Mouse (Mus musculus): ENCODE data around the gene Pzp. TPM values are rescaled to one million over a fixed set of nuclear protein-coding genes. Genes with fewer than 3 reads are reported as not detected.

Pzp gene
- polyA plus RNA-seq (2014; fragmentation: Nextera tagmentation; extraction: Ambion mirVana) = not detected in 2 replicates

DNA sequence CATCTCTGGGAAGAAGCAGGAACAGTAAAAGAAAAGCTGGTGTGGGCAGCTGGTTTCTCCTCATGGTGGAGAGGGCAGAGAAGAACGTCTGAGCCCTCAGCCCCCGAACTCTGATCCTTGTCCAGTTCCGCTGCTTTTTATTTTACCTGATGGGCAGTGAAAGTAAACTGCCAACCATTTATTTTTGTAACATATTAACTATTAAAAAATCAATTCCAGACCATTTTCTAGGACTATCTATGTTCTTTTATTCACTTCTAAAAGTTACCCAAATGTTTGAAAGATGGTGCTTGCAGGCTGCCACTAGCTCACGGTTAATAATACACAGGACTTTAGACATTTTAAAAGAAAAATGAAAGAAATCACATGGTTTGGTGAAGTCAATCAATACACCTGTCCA, at the start of gene Pzp:
Gene Pzp (minus strand): TSS at position 120 of the 400 bp plus-strand sequence.
- Histone ChIP-seq H3K36me3 (ENCODE audit: control insufficient read depth, insufficient read depth, low read length) (no peaks in the 10 kb centered on the region), H3K4me2 (no peak within 1 kb of the TSS), H3K27ac (ENCODE audit: low read depth, low read length) (no peak within 1 kb of the TSS), H3K9me3 (ENCODE audit: control insufficient read depth, low read length) (no peaks in the 10 kb centered on the region; the same call in 1 of the 2 replicates), H3K9ac (ENCODE audit: low read length) (no peak within 1 kb of the TSS), H3K4me3 (ENCODE audit: low read depth, low read length) (no peak within 1 kb of the TSS), H3K27me3 (ENCODE audit: control insufficient read depth, insufficient read depth, low read length) (no peaks in the 10 kb centered on the region), H3K4me1 (ENCODE audit: control insufficient read depth, insufficient read depth, low read length) (no peaks in the 10 kb centered on the region)
- 85% methylated on average over 4 of the region's 4 CpGs for WGBS
- no peak for ATAC-seq (ENCODE audit: low FRiP score)
- no peak for DNase-seq (ENCODE audit: low spot score, missing footprints)

DNA sequence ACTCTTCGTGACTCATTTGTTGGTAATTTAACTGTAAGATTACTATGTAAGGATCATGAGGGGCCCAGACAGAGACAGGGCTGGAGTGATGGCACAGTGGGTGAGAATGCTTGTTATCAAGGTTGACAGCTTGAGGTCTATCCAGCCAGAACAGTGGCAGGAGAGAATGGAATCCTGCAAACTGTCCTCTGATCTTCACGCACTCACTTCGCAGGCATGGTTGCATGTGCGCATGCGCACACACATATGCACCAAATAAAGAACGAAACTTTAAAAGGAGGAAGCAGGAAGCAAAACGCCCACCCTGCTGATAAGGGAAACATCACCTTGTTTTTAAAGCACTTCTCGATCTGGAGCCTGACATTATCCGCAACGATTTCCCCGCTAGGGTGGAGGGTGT, 40.1 kb upstream of the Pzp start:
- H3K4me2 ChIP-seq = no peak overlapping the region
- no peak overlapping the region for H3K27ac ChIP-seq (ENCODE audit: low read depth, low read length)
- no peaks in the 10 kb centered on the region for H3K27me3 ChIP-seq (ENCODE audit: control insufficient read depth, insufficient read depth, low read length)
- H3K9me3 ChIP-seq (ENCODE audit: control insufficient read depth, low read length) = no peaks in the 10 kb centered on the region
- no peak overlapping the region for H3K9ac ChIP-seq (ENCODE audit: low read length)
- no peak for ATAC-seq (ENCODE audit: low FRiP score)
- H3K4me3 ChIP-seq (ENCODE audit: low read depth, low read length) = no peak overlapping the region
- H3K36me3 ChIP-seq (ENCODE audit: control insufficient read depth, insufficient read depth, low read length) = no peaks in the 10 kb centered on the region
- 95% methylated on average over 11 of the region's 11 CpGs for WGBS
- DNase-seq (ENCODE audit: low spot score, missing footprints) = no peak
- no peaks in the 10 kb centered on the region for H3K4me1 ChIP-seq (ENCODE audit: control insufficient read depth, insufficient read depth, low read length)

DNA sequence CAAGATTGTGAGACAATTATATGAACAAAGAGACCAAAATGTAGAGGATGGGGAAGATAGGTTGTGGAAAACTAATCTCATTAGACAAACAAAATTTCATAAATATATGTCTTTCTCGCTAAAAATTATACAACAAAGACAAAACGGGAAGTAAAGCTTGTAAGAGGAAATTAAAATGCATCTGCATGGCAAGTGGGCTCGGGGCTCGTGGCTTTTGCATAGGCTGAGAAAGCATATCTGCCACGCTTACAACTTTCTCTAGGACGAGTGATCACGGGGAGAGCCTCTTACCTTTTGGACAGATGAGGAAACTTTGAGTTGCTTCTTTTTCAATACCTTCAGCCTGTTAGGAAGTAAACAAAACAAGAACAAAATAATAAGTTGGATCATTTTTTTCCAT, 27.5 kb upstream of the Pzp start:
- Histone ChIP-seq H3K36me3 (ENCODE audit: control insufficient read depth, insufficient read depth, low read length) (no peaks in the 10 kb centered on the region), H3K9me3 (ENCODE audit: control insufficient read depth, low read length) (no peaks in the 10 kb centered on the region), H3K27ac (ENCODE audit: low read depth, low read length) (no peak overlapping the region), H3K4me1 (ENCODE audit: control insufficient read depth, insufficient read depth, low read length) (no peaks in the 10 kb centered on the region), H3K9ac (ENCODE audit: low read length) (no peak overlapping the region), H3K27me3 (ENCODE audit: control insufficient read depth, insufficient read depth, low read length) (no peaks in the 10 kb centered on the region), H3K4me2 (no peak overlapping the region), H3K4me3 (ENCODE audit: low read depth, low read length) (no peak overlapping the region)
- DNase-seq (ENCODE audit: low spot score, missing footprints) (no peak), ATAC-seq (ENCODE audit: low FRiP score) (no peak)
- 95% methylated on average over 7 of the region's 7 CpGs for WGBS

DNA sequence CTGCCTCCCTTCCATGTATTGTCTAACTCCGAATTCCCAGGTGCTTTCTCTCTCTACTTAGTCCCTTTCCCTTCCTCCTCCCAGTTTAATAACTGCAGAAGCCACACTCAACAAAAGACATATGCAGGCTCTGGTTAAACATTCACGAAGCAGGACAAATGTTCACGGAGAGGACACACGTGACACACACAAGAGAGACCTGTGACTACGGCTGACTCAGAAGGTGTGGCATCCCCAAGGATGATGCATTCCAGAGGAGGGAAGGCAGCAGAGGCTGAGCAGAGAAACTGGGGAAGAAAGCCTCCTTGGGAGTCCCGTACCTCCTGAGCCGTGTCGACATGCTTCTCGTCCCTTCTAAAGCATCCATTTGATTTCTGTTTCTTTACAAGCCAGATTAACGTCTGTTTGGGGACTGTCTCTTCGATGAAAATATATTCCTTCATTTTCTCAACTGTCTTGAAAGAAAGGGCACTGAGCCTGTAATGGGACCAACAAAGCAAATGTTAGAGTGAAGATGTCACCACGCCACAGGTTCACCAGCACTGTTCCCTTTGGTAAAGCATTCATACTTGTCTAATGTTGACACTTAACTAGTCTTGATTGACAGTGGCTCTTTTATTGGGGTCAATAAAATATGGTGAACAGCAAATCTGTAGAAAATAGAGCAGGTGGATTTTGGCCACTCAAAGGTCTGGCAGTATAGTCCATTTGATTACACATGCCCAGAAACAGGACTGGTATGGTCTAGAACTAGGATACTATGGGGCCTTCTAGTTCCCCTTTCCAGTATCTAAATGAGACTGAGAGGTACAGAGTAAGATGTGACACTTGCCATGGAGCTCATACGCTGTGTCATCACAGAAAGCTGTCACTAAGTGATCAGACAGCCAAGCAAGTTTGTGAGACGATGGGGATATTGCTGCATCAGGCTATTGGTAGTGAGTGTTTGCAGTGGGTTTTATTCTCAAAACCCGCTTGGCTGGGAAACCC, 23.2 kb upstream of the Pzp start:
- H3K4me1 ChIP-seq (ENCODE audit: control insufficient read depth, insufficient read depth, low read length) = no peaks in the 10 kb centered on the region
- no peak overlapping the region for H3K27ac ChIP-seq (ENCODE audit: low read depth, low read length)
- ATAC-seq (ENCODE audit: low FRiP score) (no peak), DNase-seq (ENCODE audit: low spot score, missing footprints) (no peak)
- 75% methylated on average over 15 of the region's 15 CpGs for WGBS
- H3K27me3 ChIP-seq (ENCODE audit: control insufficient read depth, insufficient read depth, low read length) = no peaks in the 10 kb centered on the region
- H3K4me3 ChIP-seq (ENCODE audit: low read depth, low read length) = no peak overlapping the region
- no peaks in the 10 kb centered on the region for H3K9me3 ChIP-seq (ENCODE audit: control insufficient read depth, low read length)
- H3K36me3 ChIP-seq (ENCODE audit: control insufficient read depth, insufficient read depth, low read length) = no peaks in the 10 kb centered on the region
- no peak overlapping the region for H3K9ac ChIP-seq (ENCODE audit: low read length)
- H3K4me2 ChIP-seq = no peak overlapping the region

DNA sequence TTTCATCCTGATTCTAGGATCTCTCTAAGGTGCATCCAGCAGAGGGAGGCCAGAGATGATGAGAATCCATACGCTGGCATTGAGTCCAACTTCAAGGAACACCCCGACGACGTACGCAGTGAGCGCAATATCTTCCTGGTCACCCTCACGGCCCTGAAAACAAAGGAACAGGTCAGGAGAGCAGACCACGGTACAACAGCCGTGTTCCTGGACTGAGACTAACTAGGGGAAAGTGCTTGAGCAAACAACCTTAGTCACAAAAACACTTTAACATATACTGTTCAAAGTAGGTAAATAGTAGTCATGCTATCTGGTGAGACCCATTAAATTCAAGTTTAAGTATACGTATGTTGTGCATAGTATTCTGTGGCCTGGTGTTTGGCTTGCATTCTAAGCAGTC, 22.0 kb upstream of the Pzp start:
- no peak overlapping the region for H3K4me3 ChIP-seq (ENCODE audit: low read depth, low read length)
- no peak overlapping the region for H3K9ac ChIP-seq (ENCODE audit: low read length)
- H3K4me1 ChIP-seq (ENCODE audit: control insufficient read depth, insufficient read depth, low read length) = no peaks in the 10 kb centered on the region
- ATAC-seq (ENCODE audit: low FRiP score) (no peak), DNase-seq (ENCODE audit: low spot score, missing footprints) (no peak)
- no peak overlapping the region for H3K4me2 ChIP-seq
- H3K27ac ChIP-seq (ENCODE audit: low read depth, low read length) = no peak overlapping the region
- no peaks in the 10 kb centered on the region for H3K27me3 ChIP-seq (ENCODE audit: control insufficient read depth, insufficient read depth, low read length)
- H3K9me3 ChIP-seq (ENCODE audit: control insufficient read depth, low read length) = no peaks in the 10 kb centered on the region
- WGBS = 90% methylated on average over 10 of the region's 10 CpGs
- H3K36me3 ChIP-seq (ENCODE audit: control insufficient read depth, insufficient read depth, low read length) = no peaks in the 10 kb centered on the region

DNA sequence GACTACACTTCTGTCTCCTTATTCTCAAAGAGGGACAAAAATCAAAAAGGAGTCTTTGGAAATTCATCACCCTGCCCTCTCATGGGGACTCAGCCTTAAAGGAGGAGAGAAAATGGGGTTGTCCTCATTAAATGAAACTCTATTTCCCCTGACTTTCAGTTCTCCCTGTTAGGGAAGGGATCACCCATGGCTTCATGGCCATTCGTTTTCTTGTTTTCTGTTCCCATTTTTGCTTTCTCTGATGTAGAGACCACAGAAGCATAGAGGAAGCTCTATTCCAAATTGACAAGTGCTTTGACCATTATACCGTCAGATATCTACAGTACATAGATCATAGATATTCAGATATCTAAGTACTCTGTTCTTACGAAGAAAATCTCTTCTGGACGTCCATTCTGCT, 18.9 kb upstream of the Pzp start:
- ATAC-seq (ENCODE audit: low FRiP score) (no peak), DNase-seq (ENCODE audit: low spot score, missing footprints) (no peak)
- H3K36me3 ChIP-seq (ENCODE audit: control insufficient read depth, insufficient read depth, low read length) = no peaks in the 10 kb centered on the region
- no peaks in the 10 kb centered on the region for H3K4me1 ChIP-seq (ENCODE audit: control insufficient read depth, insufficient read depth, low read length)
- H3K4me2 ChIP-seq = no peak overlapping the region
- WGBS = 84% methylated on average over 4 of the region's 4 CpGs
- no peaks in the 10 kb centered on the region for H3K27me3 ChIP-seq (ENCODE audit: control insufficient read depth, insufficient read depth, low read length)
- H3K4me3 ChIP-seq (ENCODE audit: low read depth, low read length) = no peak overlapping the region
- no peak overlapping the region for H3K27ac ChIP-seq (ENCODE audit: low read depth, low read length)
- H3K9me3 ChIP-seq (ENCODE audit: control insufficient read depth, low read length) = no peaks in the 10 kb centered on the region
- no peak overlapping the region for H3K9ac ChIP-seq (ENCODE audit: low read length)

DNA sequence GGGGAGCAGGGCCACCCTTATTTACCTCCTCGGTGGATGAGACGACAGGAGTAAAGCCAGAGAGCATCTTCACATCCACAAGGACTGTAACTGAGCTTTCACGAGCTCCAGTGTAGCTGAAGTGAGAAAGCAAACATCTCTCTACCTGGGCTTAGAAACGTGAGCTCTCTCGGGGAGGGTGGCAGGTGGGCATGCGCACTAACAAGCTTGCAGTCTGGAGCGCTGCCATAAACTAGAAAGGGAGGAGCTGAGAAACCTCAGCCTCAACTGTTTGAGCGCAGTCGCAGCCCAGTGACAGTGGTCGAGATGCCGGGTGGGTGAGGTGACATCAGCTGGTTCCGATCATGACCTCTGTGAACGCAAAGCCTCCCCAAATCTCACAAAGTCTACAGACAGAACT, 16.7 kb upstream of the Pzp start:
- WGBS = 82% methylated on average over 13 of the region's 13 CpGs
- DNase-seq (ENCODE audit: low spot score, missing footprints) = no peak

DNA sequence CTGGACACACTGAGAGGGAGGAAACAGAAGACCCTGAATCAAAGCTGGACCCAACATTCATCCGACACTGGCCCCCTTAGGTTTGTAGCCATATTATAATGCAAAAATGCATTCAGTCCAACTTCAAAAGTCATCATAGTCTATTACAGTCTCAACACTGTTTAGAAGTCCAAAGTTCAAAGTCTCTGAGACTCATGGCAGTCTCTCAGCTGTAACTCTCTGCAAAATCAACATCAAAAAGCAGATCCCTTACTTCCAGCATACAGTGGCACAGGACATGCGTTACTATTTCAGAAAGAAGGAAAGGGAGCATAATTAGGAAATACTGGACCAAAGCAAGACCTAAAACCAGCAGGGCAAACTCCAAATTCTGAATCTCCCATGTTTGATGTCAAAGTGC, 8.7 kb upstream of the Pzp start:
- H3K27me3 ChIP-seq (ENCODE audit: control insufficient read depth, insufficient read depth, low read length) = no peaks in the 10 kb centered on the region
- H3K4me2 ChIP-seq = no peak overlapping the region
- WGBS = 89% methylated on average over 2 of the region's 2 CpGs
- H3K4me1 ChIP-seq (ENCODE audit: control insufficient read depth, insufficient read depth, low read length) = no peaks in the 10 kb centered on the region
- H3K27ac ChIP-seq (ENCODE audit: low read depth, low read length) = no peak overlapping the region
- H3K9ac ChIP-seq (ENCODE audit: low read length) = no peak overlapping the region
- H3K36me3 ChIP-seq (ENCODE audit: control insufficient read depth, insufficient read depth, low read length) = no peaks in the 10 kb centered on the region
- no peak overlapping the region for H3K4me3 ChIP-seq (ENCODE audit: low read depth, low read length)
- no peaks in the 10 kb centered on the region for H3K9me3 ChIP-seq (ENCODE audit: control insufficient read depth, low read length)
- ATAC-seq (ENCODE audit: low FRiP score) (no peak), DNase-seq (ENCODE audit: low spot score, missing footprints) (no peak)

More for the DNA sequence above, 16.7 kb upstream of the Pzp start:
- no peak overlapping the region for H3K4me2 ChIP-seq
- no peaks in the 10 kb centered on the region for H3K36me3 ChIP-seq (ENCODE audit: control insufficient read depth, insufficient read depth, low read length)
- H3K9ac ChIP-seq (ENCODE audit: low read length) = no peak overlapping the region
- no peak overlapping the region for H3K4me3 ChIP-seq (ENCODE audit: low read depth, low read length)
- no peaks in the 10 kb centered on the region for H3K9me3 ChIP-seq (ENCODE audit: control insufficient read depth, low read length)
- no peaks in the 10 kb centered on the region for H3K4me1 ChIP-seq (ENCODE audit: control insufficient read depth, insufficient read depth, low read length)
- ATAC-seq (ENCODE audit: low FRiP score) = no peak
- no peak overlapping the region for H3K27ac ChIP-seq (ENCODE audit: low read depth, low read length)
- H3K27me3 ChIP-seq (ENCODE audit: control insufficient read depth, insufficient read depth, low read length) = no peaks in the 10 kb centered on the region

DNA sequence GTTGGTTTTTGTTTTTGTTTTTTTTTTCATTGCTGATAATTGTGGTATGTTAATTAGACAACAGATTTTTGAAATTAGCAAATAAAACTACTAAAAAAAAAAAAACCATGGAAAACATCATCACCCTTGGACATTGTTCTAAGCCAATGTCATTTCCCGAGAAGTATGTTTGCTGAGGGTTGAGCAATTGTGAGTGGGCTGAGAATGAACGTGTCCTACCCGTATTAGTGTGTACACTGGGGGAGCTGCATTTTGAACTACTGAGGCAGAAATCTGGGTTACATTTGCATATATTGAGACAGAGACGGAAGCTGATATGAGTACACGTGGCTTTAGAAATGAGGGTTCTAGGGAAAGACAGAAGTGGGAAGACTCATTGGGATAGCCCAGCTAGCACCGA, 6.8 kb upstream of the Pzp start:
- Histone ChIP-seq H3K4me1 (ENCODE audit: control insufficient read depth, insufficient read depth, low read length) (no peaks in the 10 kb centered on the region), H3K27me3 (ENCODE audit: control insufficient read depth, insufficient read depth, low read length) (no peaks in the 10 kb centered on the region), H3K36me3 (ENCODE audit: control insufficient read depth, insufficient read depth, low read length) (no peaks in the 10 kb centered on the region), H3K9me3 (ENCODE audit: control insufficient read depth, low read length) (no peaks in the 10 kb centered on the region), H3K4me2 (no peak overlapping the region), H3K4me3 (ENCODE audit: low read depth, low read length) (no peak overlapping the region), H3K27ac (ENCODE audit: low read depth, low read length) (no peak overlapping the region), H3K9ac (ENCODE audit: low read length) (no peak overlapping the region)
- DNase-seq (ENCODE audit: low spot score, missing footprints) (no peak), ATAC-seq (ENCODE audit: low FRiP score) (no peak)
- WGBS = 91% methylated on average over 6 of the region's 6 CpGs

Measured in midbrain, embryonic 11.5 days (tissue).